Mouse (Mus musculus) erythroblast, embryonic 14.5 days (primary cell): ENCODE data around the gene Slc16a6.

Experiments used
- GATA1 ChIP-seq: IDR thresholded peaks from 2 replicates; pipeline ENCODE4 v1.6.1; 2012; ENCODE audit warnings: low read length, inconsistent platforms, mixed read lengths
- TAL1 ChIP-seq: IDR thresholded peaks from 3 replicates; pipeline ENCODE4 v1.6.1; 2012; ENCODE audit warnings: low read length, inconsistent platforms, mixed read lengths

DNA sequence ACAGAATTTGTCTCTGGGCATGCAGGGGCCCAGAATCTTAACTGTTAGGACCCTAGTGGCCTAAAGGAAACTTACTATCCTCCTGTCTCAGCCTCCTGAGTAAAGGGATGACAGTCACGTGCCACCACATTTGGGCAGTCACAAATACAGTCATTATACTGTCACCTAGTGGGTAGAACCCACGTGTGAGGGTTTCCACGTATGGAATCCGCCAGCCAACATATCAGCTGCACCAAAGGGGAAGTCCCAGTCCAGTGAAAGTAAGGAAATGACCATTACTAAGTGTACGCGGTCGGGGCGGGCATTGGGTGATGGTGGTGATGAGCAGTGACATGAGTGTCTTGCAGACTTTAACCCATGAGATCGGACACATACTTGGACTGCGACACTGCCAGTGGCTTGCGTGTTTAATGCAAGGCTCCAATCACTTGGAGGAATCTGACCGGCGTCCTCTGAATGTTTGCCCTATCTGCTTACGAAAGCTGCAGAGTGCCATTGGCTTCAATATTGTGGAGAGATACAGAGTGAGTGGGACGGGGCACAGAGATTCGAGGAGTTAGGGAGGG lies 39.1 kb downstream of the Slc16a6 start:
- TF ChIP-seq GATA1 (no peak), TAL1 (no peak)
